Mouse (Mus musculus): Measurements from ENCODE around the gene Ccdc153. TPM values are rescaled to one million over a fixed set of nuclear protein-coding genes. Genes with fewer than 3 reads are reported as not detected.

Ccdc153 gene
- not detected in 2 replicates for polyA plus RNA-seq (2014; fragmentation: Nextera tagmentation; extraction: Ambion mirVana)

- 62% methylated on average over 2 of the region's 2 CpGs for WGBS
- no peak for ATAC-seq (ENCODE audit: low FRiP score)
- 0 out of 2 replicates have a peak within 1 kb of the TSS, but pooled peaks have one; percentile 27 for H3K9ac ChIP-seq (ENCODE audit: low read depth, low read length)
These were observed at the start of gene Ccdc153 for GRCm38 (mm10) chr9:44240399-44240798. Ccdc153 (plus strand) TSS chr9:44240676.

GRCm38 (mm10) chr9:44191166-44191565 lies 49.3 kb upstream of the Ccdc153 start:
- no peaks in the 10 kb centered on the region for H3K9me3 ChIP-seq (ENCODE audit: control insufficient read depth, low read length)
- DNase-seq (ENCODE audit: low spot score) (no peak), ATAC-seq (ENCODE audit: low FRiP score) (no peak)
- no peak overlapping the region for H3K27ac ChIP-seq (ENCODE audit: low read depth, low read length)
- 81% methylated on average over 3 of the region's 3 CpGs for WGBS
- H3K4me2 ChIP-seq (replicated peaks; ENCODE audit: low read depth, low read length): no peak overlapping the region
- H3K9ac ChIP-seq (ENCODE audit: low read depth, low read length): no peak overlapping the region
- H3K4me1 ChIP-seq (replicated peaks; ENCODE audit: control insufficient read depth, insufficient read depth, low read length): no peaks in the 10 kb centered on the region
- no peaks in the 10 kb centered on the region for H3K27me3 ChIP-seq (ENCODE audit: control insufficient read depth, insufficient read depth, low read length)
- no peak overlapping the region for H3K4me3 ChIP-seq (ENCODE audit: low read depth, low read length)
- H3K36me3 ChIP-seq (ENCODE audit: control insufficient read depth, insufficient read depth, low read length): no peaks in the 10 kb centered on the region

More at GRCm38 (mm10) chr9:44240399-44240798, at the start of gene Ccdc153:
- no peaks in the 10 kb centered on the region for H3K4me1 ChIP-seq (replicated peaks; ENCODE audit: control insufficient read depth, insufficient read depth, low read length)
- H3K4me3 ChIP-seq (ENCODE audit: low read depth, low read length): no peak within 1 kb of the TSS
- no peak within 1 kb of the TSS for H3K27ac ChIP-seq (ENCODE audit: low read depth, low read length)
- no peak for DNase-seq (ENCODE audit: low spot score)
- no peaks in the 10 kb centered on the region for H3K36me3 ChIP-seq (ENCODE audit: control insufficient read depth, insufficient read depth, low read length)
- H3K9me3 ChIP-seq (ENCODE audit: control insufficient read depth, low read length): no peaks in the 10 kb centered on the region
- no peaks in the 10 kb centered on the region for H3K27me3 ChIP-seq (ENCODE audit: control insufficient read depth, insufficient read depth, low read length)
- H3K4me2 ChIP-seq (replicated peaks; ENCODE audit: low read depth, low read length): no peak within 1 kb of the TSS

GRCm38 (mm10) chr9:44192312-44192711 lies 48.2 kb upstream of the Ccdc153 start:
- ATAC-seq (ENCODE audit: low FRiP score): no peak
- Histone ChIP-seq H3K9ac (ENCODE audit: low read depth, low read length) (no peak overlapping the region), H3K4me1 (replicated peaks; ENCODE audit: control insufficient read depth, insufficient read depth, low read length) (no peaks in the 10 kb centered on the region), H3K27me3 (ENCODE audit: control insufficient read depth, insufficient read depth, low read length) (no peaks in the 10 kb centered on the region), H3K27ac (ENCODE audit: low read depth, low read length) (no peak overlapping the region), H3K4me3 (ENCODE audit: low read depth, low read length) (no peak overlapping the region), H3K4me2 (replicated peaks; ENCODE audit: low read depth, low read length) (no peak overlapping the region), H3K9me3 (ENCODE audit: control insufficient read depth, low read length) (no peaks in the 10 kb centered on the region), H3K36me3 (ENCODE audit: control insufficient read depth, insufficient read depth, low read length) (no peaks in the 10 kb centered on the region)
- DNase-seq (ENCODE audit: low spot score): no peak
- WGBS: 89% methylated on average over 3 of the region's 3 CpGs

GRCm38 (mm10) chr9:44192794-44193193 lies 47.7 kb upstream of the Ccdc153 start:
- Histone ChIP-seq H3K4me3 (ENCODE audit: low read depth, low read length) (no peak overlapping the region), H3K9ac (ENCODE audit: low read depth, low read length) (no peak overlapping the region), H3K27ac (ENCODE audit: low read depth, low read length) (no peak overlapping the region), H3K9me3 (ENCODE audit: control insufficient read depth, low read length) (no peaks in the 10 kb centered on the region), H3K27me3 (ENCODE audit: control insufficient read depth, insufficient read depth, low read length) (no peaks in the 10 kb centered on the region), H3K36me3 (ENCODE audit: control insufficient read depth, insufficient read depth, low read length) (no peaks in the 10 kb centered on the region), H3K4me2 (replicated peaks; ENCODE audit: low read depth, low read length) (no peak overlapping the region), H3K4me1 (replicated peaks; ENCODE audit: control insufficient read depth, insufficient read depth, low read length) (no peaks in the 10 kb centered on the region)
- 92% methylated on average over 5 of the region's 5 CpGs for WGBS
- no peak for DNase-seq (ENCODE audit: low spot score)
- no peak for ATAC-seq (ENCODE audit: low FRiP score)

- 97% methylated on average over 1 of the region's 1 CpGs for WGBS
- no peak overlapping the region for H3K9ac ChIP-seq (ENCODE audit: low read depth, low read length)
- H3K27ac ChIP-seq (ENCODE audit: low read depth, low read length): no peak overlapping the region
- H3K27me3 ChIP-seq (ENCODE audit: control insufficient read depth, insufficient read depth, low read length): no peaks in the 10 kb centered on the region
- ATAC-seq (ENCODE audit: low FRiP score): no peak
- no peak for DNase-seq (ENCODE audit: low spot score)
- H3K4me1 ChIP-seq (replicated peaks; ENCODE audit: control insufficient read depth, insufficient read depth, low read length): no peaks in the 10 kb centered on the region
- no peaks in the 10 kb centered on the region for H3K36me3 ChIP-seq (ENCODE audit: control insufficient read depth, insufficient read depth, low read length)
- H3K9me3 ChIP-seq (ENCODE audit: control insufficient read depth, low read length): no peaks in the 10 kb centered on the region
- H3K4me2 ChIP-seq (replicated peaks; ENCODE audit: low read depth, low read length): no peak overlapping the region
- H3K4me3 ChIP-seq (ENCODE audit: low read depth, low read length): no peak overlapping the region
These were observed 46.5 kb upstream of the Ccdc153 start for GRCm38 (mm10) chr9:44194000-44194399.

- 95% methylated on average over 4 of the region's 4 CpGs for WGBS
- Histone ChIP-seq H3K9ac (ENCODE audit: low read depth, low read length) (no peak overlapping the region), H3K27me3 (ENCODE audit: control insufficient read depth, insufficient read depth, low read length) (no peaks in the 10 kb centered on the region), H3K4me1 (replicated peaks; ENCODE audit: control insufficient read depth, insufficient read depth, low read length) (no peaks in the 10 kb centered on the region), H3K4me2 (replicated peaks; ENCODE audit: low read depth, low read length) (no peak overlapping the region), H3K4me3 (ENCODE audit: low read depth, low read length) (no peak overlapping the region), H3K9me3 (ENCODE audit: control insufficient read depth, low read length) (no peaks in the 10 kb centered on the region), H3K27ac (ENCODE audit: low read depth, low read length) (no peak overlapping the region), H3K36me3 (ENCODE audit: control insufficient read depth, insufficient read depth, low read length) (no peaks in the 10 kb centered on the region)
- ATAC-seq (ENCODE audit: low FRiP score) (no peak), DNase-seq (ENCODE audit: low spot score) (no peak)
These were observed 44.1 kb upstream of the Ccdc153 start for GRCm38 (mm10) chr9:44196354-44196753.

GRCm38 (mm10) chr9:44199166-44199565 lies 41.3 kb upstream of the Ccdc153 start:
- no peak overlapping the region for H3K4me3 ChIP-seq (ENCODE audit: low read depth, low read length)
- H3K9ac ChIP-seq (ENCODE audit: low read depth, low read length): no peak overlapping the region
- no peaks in the 10 kb centered on the region for H3K27me3 ChIP-seq (ENCODE audit: control insufficient read depth, insufficient read depth, low read length)
- ATAC-seq (ENCODE audit: low FRiP score) (no peak), DNase-seq (ENCODE audit: low spot score) (no peak)
- no peak overlapping the region for H3K4me2 ChIP-seq (replicated peaks; ENCODE audit: low read depth, low read length)
- no peaks in the 10 kb centered on the region for H3K9me3 ChIP-seq (ENCODE audit: control insufficient read depth, low read length)
- 92% methylated on average over 3 of the region's 3 CpGs for WGBS
- no peaks in the 10 kb centered on the region for H3K4me1 ChIP-seq (replicated peaks; ENCODE audit: control insufficient read depth, insufficient read depth, low read length)
- no peak overlapping the region for H3K27ac ChIP-seq (ENCODE audit: low read depth, low read length)
- H3K36me3 ChIP-seq (ENCODE audit: control insufficient read depth, insufficient read depth, low read length): no peaks in the 10 kb centered on the region

GRCm38 (mm10) chr9:44199580-44199979 lies 40.9 kb upstream of the Ccdc153 start:
- H3K4me3 ChIP-seq (ENCODE audit: low read depth, low read length): no peak overlapping the region

GRCm38 (mm10) chr9:44200458-44200857 lies 40.0 kb upstream of the Ccdc153 start:
- no peaks in the 10 kb centered on the region for H3K4me1 ChIP-seq (replicated peaks; ENCODE audit: control insufficient read depth, insufficient read depth, low read length)
- no peak overlapping the region for H3K4me2 ChIP-seq (replicated peaks; ENCODE audit: low read depth, low read length)
- H3K9me3 ChIP-seq (ENCODE audit: control insufficient read depth, low read length): no peaks in the 10 kb centered on the region
- no peaks in the 10 kb centered on the region for H3K36me3 ChIP-seq (ENCODE audit: control insufficient read depth, insufficient read depth, low read length)
- 83% methylated on average over 3 of the region's 3 CpGs for WGBS
- H3K27ac ChIP-seq (ENCODE audit: low read depth, low read length): no peak overlapping the region
- H3K4me3 ChIP-seq (ENCODE audit: low read depth, low read length): no peak overlapping the region
- ATAC-seq (ENCODE audit: low FRiP score): no peak
- H3K9ac ChIP-seq (ENCODE audit: low read depth, low read length): no peak overlapping the region
- H3K27me3 ChIP-seq (ENCODE audit: control insufficient read depth, insufficient read depth, low read length): no peaks in the 10 kb centered on the region
- DNase-seq (ENCODE audit: low spot score): no peak

More at GRCm38 (mm10) chr9:44199580-44199979, 40.9 kb upstream of the Ccdc153 start:
- Histone ChIP-seq H3K4me2 (replicated peaks; ENCODE audit: low read depth, low read length) (no peak overlapping the region), H3K36me3 (ENCODE audit: control insufficient read depth, insufficient read depth, low read length) (no peaks in the 10 kb centered on the region), H3K4me1 (replicated peaks; ENCODE audit: control insufficient read depth, insufficient read depth, low read length) (no peaks in the 10 kb centered on the region), H3K27ac (ENCODE audit: low read depth, low read length) (no peak overlapping the region), H3K9me3 (ENCODE audit: control insufficient read depth, low read length) (no peaks in the 10 kb centered on the region), H3K27me3 (ENCODE audit: control insufficient read depth, insufficient read depth, low read length) (no peaks in the 10 kb centered on the region), H3K9ac (ENCODE audit: low read depth, low read length) (no peak overlapping the region)
- DNase-seq (ENCODE audit: low spot score) (no peak), ATAC-seq (ENCODE audit: low FRiP score) (no peak)

Data from hindbrain, embryonic 11.5 days (tissue).